Mouse (Mus musculus): ENCODE data around the gene Slc25a21.

DNA sequence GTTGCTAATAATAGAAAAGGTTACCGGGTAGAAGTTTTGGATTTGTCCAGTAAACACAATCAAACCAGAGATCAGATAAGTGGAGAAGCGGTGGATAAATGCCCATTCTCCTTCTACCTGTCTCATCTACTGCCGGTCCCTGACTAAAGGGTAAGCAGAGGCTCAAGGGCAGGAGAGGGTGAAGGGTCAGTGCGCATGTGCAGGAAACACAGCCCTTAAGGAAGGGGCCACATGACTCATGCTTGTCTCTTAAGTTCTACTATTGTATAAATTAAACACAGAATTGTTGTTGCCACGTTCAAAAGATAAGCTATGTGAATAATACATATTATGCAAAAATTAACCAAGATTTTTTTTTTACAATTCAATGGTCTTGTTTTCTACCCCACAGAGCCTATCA lies 98.9 kb downstream of the Slc25a21 start:
- TF ChIP-seq ZNF384 (IDR thresholded peaks at IDR 0.05; ENCODE audit: low read depth, low read length): no peak
- no peak for TF ChIP-seq MAFK (IDR thresholded peaks at IDR 0.05; ENCODE audit: insufficient read depth, low read depth, low read length)
